Mouse (Mus musculus) ES-Bruce4 (cell line): ENCODE measurements around the gene Ano6.

Experiments
- CTCF ChIP-seq: IDR thresholded peaks from one replicate; pipeline ENCODE4 v1.8.1; 2011; ENCODE audit warnings: low read depth, low read length
- EP300 ChIP-seq: IDR thresholded peaks from 2 replicates; pipeline ENCODE4 v1.6.1; 2011; ENCODE audit warnings: low read depth, low read length; ENCODE audit not compliant: insufficient read depth
- POLR2A ChIP-seq: IDR thresholded peaks from one replicate; pipeline ENCODE4 v1.8.1; 2011; ENCODE audit warnings: low read length; ENCODE audit not compliant: insufficient read depth

GRCm38 (mm10) chr15:95792261-95793260 lies 1.9 kb downstream of the Ano6 start:
- TF ChIP-seq EP300 (no peak), CTCF (no peak), POLR2A (no peak)
